Mouse (Mus musculus): Measurements from ENCODE around the gene Il10. TPM values are rescaled to one million over a fixed set of nuclear protein-coding genes. Genes with fewer than 3 reads are reported as not detected.

Gene Il10
- total and polyA plus RNA-seq, 3 experiments, result 236 to 903 (median 389) TPM

DNA sequence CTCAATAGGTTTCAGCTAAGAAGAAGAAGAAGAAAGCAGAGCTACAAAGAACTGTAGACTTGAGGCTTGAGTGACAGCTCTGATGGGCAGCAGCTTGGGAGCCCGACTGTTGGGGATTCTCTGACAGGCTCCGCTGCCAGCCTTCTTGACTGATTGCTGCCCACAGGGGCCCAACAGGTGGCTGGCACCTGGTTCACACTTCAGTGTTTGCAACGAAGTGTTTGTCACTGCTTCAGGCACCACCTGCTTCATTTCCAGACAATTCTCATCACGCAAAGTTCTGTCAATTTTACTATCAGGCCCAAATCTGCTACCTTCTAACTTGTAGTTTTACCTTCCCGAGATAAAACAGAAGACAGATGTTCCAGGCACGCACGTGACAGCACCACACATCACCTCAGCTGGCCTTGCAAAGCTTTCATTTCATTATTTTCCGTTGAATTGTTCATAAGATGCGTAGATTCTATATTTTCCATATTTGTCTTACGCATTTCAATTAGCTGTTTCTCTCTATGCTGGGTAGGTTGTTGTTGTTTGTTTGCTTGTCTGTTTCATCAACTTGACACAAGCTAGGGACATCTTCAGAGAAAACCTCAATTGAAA is 18.9 kb downstream of the Il10 start (continued):
- TF ChIP-seq USF1 (IDR thresholded peaks at IDR 0.05; ENCODE audit: low read depth, low read length) (no peak), CHD1 (IDR thresholded peaks at IDR 0.05; ENCODE audit: low read depth, low read length) (0 out of 2 replicates have a peak, but pooled peaks have one; percentile 30), JUND (conservative IDR thresholded peaks at IDR 0.05; ENCODE audit: low read depth, low read length) (no peak; the same call in 1 of the 2 replicates), ZC3H11A (IDR thresholded peaks at IDR 0.05; ENCODE audit: low read depth, low read length) (no peak), MAZ (IDR thresholded peaks at IDR 0.05; ENCODE audit: low read depth, low read length) (peak; percentile 55; the same call in 1 of the 2 replicates), ZKSCAN1 (IDR thresholded peaks at IDR 0.05; ENCODE audit: borderline replicate concordance, low read depth, low read length) (no peak), E2F4 (IDR thresholded peaks at IDR 0.05; ENCODE audit: insufficient replicate concordance, low read depth, low read length) (no peak), POLR2AphosphoS2 (IDR thresholded peaks at IDR 0.05; ENCODE audit: low read depth, low read length) (no peak), SIN3A (IDR thresholded peaks at IDR 0.05; ENCODE audit: low read length) (no peak), ELF1 (IDR thresholded peaks at IDR 0.05; ENCODE audit: low read depth, low read length) (no peak), MAX (IDR thresholded peaks at IDR 0.05; ENCODE audit: low read length) (peak; percentile 67), CHD2 (IDR thresholded peaks at IDR 0.05; ENCODE audit: low read length) (0 out of 2 replicates have a peak, but pooled peaks have one; percentile 25), TBP (conservative IDR thresholded peaks at IDR 0.05; ENCODE audit: low read depth, low read length) (no peak), NRF1 (IDR thresholded peaks at IDR 0.05; ENCODE audit: low read depth, low read length) (peak; percentile 37; the same call in 1 of the 2 replicates), MAFK (IDR thresholded peaks at IDR 0.05; ENCODE audit: insufficient replicate concordance, low read length) (no peak), MEF2A (IDR thresholded peaks at IDR 0.05; ENCODE audit: borderline replicate concordance, low read depth, low read length) (no peak), GABPA (IDR thresholded peaks at IDR 0.05; ENCODE audit: insufficient replicate concordance, low read depth, low read length) (no peak), IRF4 (IDR thresholded peaks at IDR 0.05; ENCODE audit: low read depth, low read length) (no peak), EP300 (IDR thresholded peaks at IDR 0.05; ENCODE audit: low read length) (peak; percentile 53; the same call in 1 of the 2 replicates), CTCF (conservative IDR thresholded peaks at IDR 0.05 in 1 of 2, IDR thresholded peaks at IDR 0.05 in 1 of 2; ENCODE audit: low read depth in 2 of 2, low read length in 2 of 2) (no peak), RAD21 (IDR thresholded peaks at IDR 0.05; ENCODE audit: low read depth, low read length) (no peak; the same call in 1 of the 2 replicates)

DNA sequence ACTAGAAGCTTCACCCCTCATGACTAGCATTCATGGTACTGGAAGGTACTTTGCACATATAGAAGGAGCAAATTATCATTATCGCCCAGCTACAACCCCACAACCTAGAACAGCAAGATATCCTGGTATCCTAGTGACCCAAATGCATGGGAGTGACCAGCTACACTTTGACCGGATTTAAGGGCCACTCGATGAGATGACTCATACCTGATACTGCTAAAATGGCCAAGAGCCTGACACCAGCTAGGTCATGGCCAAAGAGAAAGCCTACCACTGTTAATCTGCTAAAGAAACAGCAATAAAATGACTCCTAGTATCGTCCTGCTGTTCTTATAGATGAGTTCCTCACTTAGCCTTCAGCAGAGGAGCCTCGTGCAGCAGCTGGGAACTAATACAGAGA is 19.8 kb downstream of the Il10 start:
- Histone ChIP-seq H3K27ac (ENCODE audit: insufficient read depth, low read depth) (no peak overlapping the region), H3K36me3 (replicated peaks in 1 of 2; ENCODE audit: control insufficient read depth in 1 of 2, insufficient read depth in 1 of 2, low read length in 1 of 2) (no peaks in the 10 kb centered on the region), H3K27me3 (replicated peaks) (no peaks in the 10 kb centered on the region), H3K4me2 (ENCODE audit: insufficient read depth, low read depth, poor library complexity, severe bottlenecking) (no peak overlapping the region), H3K9me3 (replicated peaks; ENCODE audit: low read length) (peaks cover 7% of the 10 kb centered on the region), H3K4me1 (ENCODE audit: control insufficient read depth in 1 of 2, insufficient read depth in 2 of 2) (peaks cover 15 to 65% of the 10 kb centered on the region in 2 experiments), H3K4me3 (replicated peaks in 1 of 3; ENCODE audit: low read depth in 2 of 3, low read length in 2 of 3, poor library complexity in 1 of 3) (no peak overlapping the region), H3K9ac (ENCODE audit: insufficient read depth, low read depth) (no peak overlapping the region), H3K79me2 (replicated peaks; ENCODE audit: control insufficient read depth, extremely low read depth, insufficient read depth, poor library complexity, severe bottlenecking) (no peaks in the 10 kb centered on the region)
- in situ Hi-C loops (cut with MboI; ENCODE audit: low pct_ligation_motif_present, low pct_unique_long_range_greater_than_20kb, low sequenced_read_pairs) (no loop called here), dilution Hi-C loops (cut with MboI; ENCODE audit: extremely low pct_ligation_motif_present, extremely low pct_unique_long_range_greater_than_20kb, low sequenced_read_pairs) (no loop called here)
- TF ChIP-seq ZNF384 (IDR thresholded peaks at IDR 0.05; ENCODE audit: low read depth, low read length), result no peak
- DNase-seq (ENCODE audit: extremely low read depth), result no peak
